Mouse (Mus musculus): ENCODE data around the gene Gm17087.

- TF ChIP-seq POLR2A (IDR thresholded peaks at IDR 0.05; ENCODE audit: insufficient read depth, low read length) (no peak), EP300 (IDR thresholded peaks at IDR 0.05; ENCODE audit: insufficient read depth, low read depth, low read length) (no peak), CTCF (IDR thresholded peaks at IDR 0.05; ENCODE audit: low read depth, low read length) (no peak)
Observed at GRCm38 (mm10) chr17:8528641-8529040, 38.1 kb downstream of the Gm17087 start.

All from ES-Bruce4 (cell line).